Mouse (Mus musculus) forebrain, embryonic 11.5 days (tissue): ENCODE measurements around the gene Ankrd53. TPM values are rescaled to one million over a fixed set of nuclear protein-coding genes. Genes with fewer than 3 reads are reported as not detected.

Experiments
- ATAC-seq: fragments of 200-750 bp; cut with Nextera tagmentation; replicated peaks from 2 replicates; pipeline ENCODE4 v1.8.0; 2017; ENCODE audit warnings: moderate TSS enrichment; ENCODE audit not compliant: low FRiP score
- DNase-seq: peaks from one replicate; pipeline ENCODE4 v3.0.0-alpha.2; 2017; ENCODE audit warnings: low spot score
- H3K27ac ChIP-seq: fragments of 300-500 bp; sonication (generic); 2 replicates; pipeline ENCODE4 v1.5.1; 2014; ENCODE audit warnings: low read depth, low read length
- H3K27me3 ChIP-seq: fragments of 300-500 bp; sonication (generic); 2 replicates; pipeline ENCODE4 v1.6.1; 2014; ENCODE audit warnings: mild to moderate bottlenecking, low read length, mixed read lengths; ENCODE audit not compliant: control insufficient read depth, insufficient read depth
- H3K36me3 ChIP-seq: fragments of 300-500 bp; sonication (generic); 2 replicates; pipeline ENCODE4 v1.6.1; 2014; ENCODE audit warnings: mild to moderate bottlenecking, low read length, moderate library complexity, mixed read lengths; ENCODE audit not compliant: control insufficient read depth, insufficient read depth
- H3K4me1 ChIP-seq: fragments of 300-500 bp; sonication (generic); replicated peaks from 2 replicates; pipeline ENCODE4 v1.6.1; 2014; ENCODE audit warnings: low read length, mixed read lengths; ENCODE audit not compliant: control insufficient read depth, insufficient read depth
- H3K4me2 ChIP-seq: fragments of 300-500 bp; sonication (generic); 2 replicates; pipeline ENCODE4 v1.6.1; 2014; ENCODE audit warnings: low read depth, mild to moderate bottlenecking, low read length, moderate library complexity, mixed read lengths; ENCODE audit not compliant: severe bottlenecking
- H3K4me3 ChIP-seq: fragments of 300-500 bp; sonication (generic); 2 replicates; pipeline ENCODE4 v1.5.1; 2014; ENCODE audit warnings: low read depth, low read length
- H3K9ac ChIP-seq: fragments of 300-500 bp; sonication (generic); 2 replicates; pipeline ENCODE4 v1.6.1; 2014; ENCODE audit warnings: low read length
- H3K9me3 ChIP-seq: fragments of 300-500 bp; sonication (generic); 2 replicates; pipeline ENCODE4 v1.6.1; 2016; ENCODE audit warnings: low read length, mixed read lengths; ENCODE audit not compliant: control insufficient read depth
- WGBS: fragments of 180-500 bp; shearing (Covaris S2); extraction: QIAGEN DNeasy Blood & Tissue Kit; methylation state at CpG from one replicate; pipeline ENCODE4 v1.1.7; 2014; 5-methylcytosine and 5-hydroxymethylcytosine counted together
- polyA plus RNA-seq: library from polyadenylated mRNA; unstranded; fragments of >200 nt; fragmentation: Nextera tagmentation; extraction: Ambion mirVana; gene quantifications from 2 replicates; pipeline ENCODE4 v1.2.1, GENCODE M21; 2014

The Ankrd53 gene
- polyA plus RNA-seq, 1 experiment from 2014 or later: 0.25 TPM

- ATAC-seq (no peak), DNase-seq (no peak)
- no peak overlapping the region for H3K27ac ChIP-seq
- peaks cover 2% of the 10 kb centered on the region; the same call in 1 of the 2 replicates for H3K27me3 ChIP-seq
- peaks cover 3% of the 10 kb centered on the region; the same call in 1 of the 2 replicates for H3K9me3 ChIP-seq
- H3K36me3 ChIP-seq: no peaks in the 10 kb centered on the region
- H3K4me3 ChIP-seq: no peak overlapping the region
- no peak overlapping the region for H3K9ac ChIP-seq
- 49% methylated on average over 2 of the region's 2 CpGs for whole genome bisulfite sequencing
- no peak overlapping the region for H3K4me2 ChIP-seq
- peaks cover 4% of the 10 kb centered on the region; the same call in 1 of the 2 replicates for H3K4me1 ChIP-seq
Observed at GRCm38 (mm10) chr6:83745466-83745865, 17.0 kb upstream of the Ankrd53 start.

GRCm38 (mm10) chr6:83749286-83749685, 13.2 kb upstream of the Ankrd53 start:
- ATAC-seq (no peak), DNase-seq (no peak)
- Histone ChIP-seq H3K9ac (no peak overlapping the region), H3K4me3 (no peak overlapping the region), H3K27ac (no peak overlapping the region), H3K36me3 (no peaks in the 10 kb centered on the region), H3K27me3 (peaks cover 2% of the 10 kb centered on the region; the same call in 1 of the 2 replicates), H3K9me3 (no peaks in the 10 kb centered on the region), H3K4me2 (no peak overlapping the region), H3K4me1 (peaks cover 4% of the 10 kb centered on the region; the same call in 1 of the 2 replicates)
- 26% methylated on average over 3 of the region's 3 CpGs for WGBS

GRCm38 (mm10) chr6:83750171-83750684, 12.2 kb upstream of the Ankrd53 start:
- ATAC-seq: peak; percentile 36; the same call in 1 of the 2 replicates
- WGBS: 5% methylated on average over 11 of the region's 11 CpGs

GRCm38 (mm10) chr6:83756051-83756450, 6.4 kb upstream of the Ankrd53 start:
- Histone ChIP-seq H3K9me3 (no peaks in the 10 kb centered on the region), H3K27me3 (peaks cover 30% of the 10 kb centered on the region), H3K4me2 (no peak overlapping the region), H3K9ac (no peak overlapping the region), H3K4me3 (no peak overlapping the region), H3K4me1 (no peaks in the 10 kb centered on the region), H3K27ac (no peak overlapping the region), H3K36me3 (no peaks in the 10 kb centered on the region)
- ATAC-seq (no peak), DNase-seq (no peak)
- 70% methylated on average over 9 of the region's 9 CpGs for WGBS

More at GRCm38 (mm10) chr6:83750171-83750684, 12.2 kb upstream of the Ankrd53 start:
- peaks cover 2% of the 10 kb centered on the region for H3K27me3 ChIP-seq
- peak; percentile 80 for DNase-seq
- no peaks in the 10 kb centered on the region for H3K36me3 ChIP-seq
- H3K9ac ChIP-seq: 0 out of 2 replicates have a peak overlapping the region, but pooled peaks have one; percentile 35
- H3K27ac ChIP-seq: no peak overlapping the region
- H3K4me3 ChIP-seq: no peak overlapping the region
- no peaks in the 10 kb centered on the region for H3K9me3 ChIP-seq
- H3K4me1 ChIP-seq: peaks cover 4% of the 10 kb centered on the region; the same call in 1 of the 2 replicates
- no peak overlapping the region for H3K4me2 ChIP-seq

GRCm38 (mm10) chr6:83762880-83763431, 512 bp downstream of the Ankrd53 start:
- WGBS: under 1% methylated on average over 35 of the region's 35 CpGs
- H3K27me3 ChIP-seq: peaks cover 42% of the 10 kb centered on the region
- H3K9ac ChIP-seq: peak overlapping the region; percentile 1; the same call in 1 of the 2 replicates
- DNase-seq (peak; percentile 61), ATAC-seq (peak; percentile 68)
- no peak overlapping the region for H3K27ac ChIP-seq
- peak overlapping the region; percentile 4; the same call in 1 of the 2 replicates for H3K4me3 ChIP-seq
- H3K4me2 ChIP-seq: peak overlapping the region; percentile 40
- H3K4me1 ChIP-seq: no peaks in the 10 kb centered on the region; the same call in 1 of the 2 replicates
- no peaks in the 10 kb centered on the region; the same call in 1 of the 2 replicates for H3K36me3 ChIP-seq
- no peaks in the 10 kb centered on the region for H3K9me3 ChIP-seq

- Histone ChIP-seq H3K4me2 (no peak overlapping the region), H3K9me3 (no peaks in the 10 kb centered on the region), H3K27me3 (peaks cover 14% of the 10 kb centered on the region), H3K4me1 (no peaks in the 10 kb centered on the region; the same call in 1 of the 2 replicates), H3K4me3 (no peak overlapping the region), H3K9ac (no peak overlapping the region), H3K36me3 (peaks cover 3% of the 10 kb centered on the region; the same call in 1 of the 2 replicates), H3K27ac (no peak overlapping the region)
- DNase-seq (no peak), ATAC-seq (no peak)
- WGBS: 93% methylated on average over 3 of the region's 3 CpGs
Observed at GRCm38 (mm10) chr6:83766982-83767381, 4.5 kb downstream of the Ankrd53 start.

- Histone ChIP-seq H3K4me3 (no peak overlapping the region), H3K27me3 (peaks cover 5% of the 10 kb centered on the region; the same call in 1 of the 2 replicates), H3K27ac (no peak overlapping the region), H3K9ac (no peak overlapping the region), H3K9me3 (no peaks in the 10 kb centered on the region), H3K4me1 (no peaks in the 10 kb centered on the region), H3K36me3 (peaks cover 3% of the 10 kb centered on the region; the same call in 1 of the 2 replicates), H3K4me2 (no peak overlapping the region)
- DNase-seq (no peak), ATAC-seq (no peak)
- WGBS: 85% methylated on average over 5 of the region's 5 CpGs
Observed at GRCm38 (mm10) chr6:83768485-83768884, 6.0 kb downstream of the Ankrd53 start.

GRCm38 (mm10) chr6:83774126-83774525, 11.7 kb downstream of the Ankrd53 start:
- peaks cover 3% of the 10 kb centered on the region; the same call in 1 of the 2 replicates for H3K36me3 ChIP-seq
- 66% methylated on average over 9 of the region's 9 CpGs for WGBS
- peak overlapping the region; percentile 81 for H3K4me3 ChIP-seq

More at GRCm38 (mm10) chr6:83774126-83774525, 11.7 kb downstream of the Ankrd53 start:
- DNase-seq: no peak
- Histone ChIP-seq H3K9me3 (no peaks in the 10 kb centered on the region), H3K4me1 (peaks cover 10% of the 10 kb centered on the region), H3K27ac (no peak overlapping the region), H3K9ac (peak overlapping the region; percentile 85; the same call in 1 of the 2 replicates), H3K27me3 (no peaks in the 10 kb centered on the region), H3K4me2 (peak overlapping the region; percentile 83)
- no peak for ATAC-seq
